Mouse (Mus musculus) forebrain, embryonic 14.5 days (tissue): ENCODE data around the gene Zswim1. TPM values are rescaled to one million over a fixed set of nuclear protein-coding genes. Genes with fewer than 3 reads are reported as not detected.
"Not testable (repeated sequence)": the region's sequence is repeated elsewhere in the genome, so short reads cannot be mapped to it uniquely, and the experiment has no call there.

Experiments
- ATAC-seq: fragments of 200-750 bp; cut with Nextera tagmentation; 2 replicates; pipeline ENCODE4 v1.8.0; 2017; ENCODE audit warnings: mild to moderate bottlenecking, moderate library complexity
- DNase-seq: peaks from one replicate; pipeline ENCODE4 v3.0.0-alpha.2; 2015; ENCODE audit warnings: low spot score
- H3K27ac ChIP-seq: fragments of 300-500 bp; sonication (generic); 2 replicates; pipeline ENCODE4 v1.5.1; 2014; ENCODE audit warnings: low read depth, mild to moderate bottlenecking, control low read depth, low read length, moderate library complexity
- H3K27me3 ChIP-seq: fragments of 300-500 bp; sonication (generic); replicated peaks from 2 replicates; pipeline ENCODE4 v1.6.1; 2014; ENCODE audit warnings: low read length, control low read depth, mixed read lengths; ENCODE audit not compliant: control insufficient read depth, insufficient read depth
- H3K36me3 ChIP-seq: fragments of 300-500 bp; sonication (generic); 2 replicates; pipeline ENCODE4 v1.6.1; 2014; ENCODE audit warnings: low read length, control low read depth; ENCODE audit not compliant: control insufficient read depth, insufficient read depth
- H3K4me1 ChIP-seq: fragments of 300-500 bp; sonication (generic); 2 replicates; pipeline ENCODE4 v1.6.1; 2014; ENCODE audit warnings: antibody characterized with exemption, low read length, control low read depth; ENCODE audit not compliant: control insufficient read depth, insufficient read depth
- H3K4me2 ChIP-seq: fragments of 300-500 bp; sonication (generic); 2 replicates; pipeline ENCODE4 v1.6.1; 2014; ENCODE audit warnings: mild to moderate bottlenecking, control low read depth, low read length
- H3K4me3 ChIP-seq: fragments of 300-500 bp; sonication (generic); 2 replicates; pipeline ENCODE4 v1.5.1; 2014; ENCODE audit warnings: low read depth, low read length, control low read depth
- H3K9ac ChIP-seq: fragments of 300-500 bp; sonication (generic); 2 replicates; pipeline ENCODE4 v1.6.1; 2014; ENCODE audit warnings: mild to moderate bottlenecking, low read length, control low read depth, moderate library complexity
- H3K9me3 ChIP-seq: fragments of 300-500 bp; sonication (generic); replicated peaks from 2 replicates; pipeline ENCODE4 v1.6.1; 2016; ENCODE audit warnings: low read length, control low read depth, mixed read lengths; ENCODE audit not compliant: control insufficient read depth
- WGBS: fragments of 180-500 bp; shearing (Covaris S2); extraction: QIAGEN DNeasy Blood & Tissue Kit; methylation state at CpG from one replicate; pipeline ENCODE4 v1.1.7; 2014; 5-methylcytosine and 5-hydroxymethylcytosine counted together
- polyA plus RNA-seq: library from polyadenylated mRNA; unstranded; fragments of >200 nt; fragmentation: Nextera tagmentation; extraction: Ambion mirVana; gene quantifications from 2 replicates; pipeline ENCODE4 v1.2.1, GENCODE M21; 2014

The Zswim1 gene
- polyA plus RNA-seq, 1 experiment from 2014 or later = 19.5 TPM

- H3K36me3 ChIP-seq = no peaks in the 10 kb centered on the region
- ATAC-seq (peak; percentile 33; the same call in 1 of the 2 replicates), DNase-seq (peak; percentile 76)
- H3K9me3 ChIP-seq = 0 out of 2 replicates have a peak, but pooled peaks cover 2% of the 10 kb centered on the region
- H3K4me2 ChIP-seq = no peak overlapping the region
- H3K4me1 ChIP-seq = no peaks in the 10 kb centered on the region
- H3K4me3 ChIP-seq = no peak overlapping the region
- no peak overlapping the region for H3K27ac ChIP-seq
- no peak overlapping the region for H3K9ac ChIP-seq
- H3K27me3 ChIP-seq = peaks cover 16% of the 10 kb centered on the region; the same call in 1 of the 2 replicates
- WGBS = 39% methylated on average over 8 of the region's 9 CpGs
Measured at GRCm38 (mm10) chr2:164862179-164862861, 39.8 kb downstream of the Zswim1 start.

GRCm38 (mm10) chr2:164863411-164863810, 40.9 kb downstream of the Zswim1 start:
- H3K9me3 ChIP-seq, H3K36me3 ChIP-seq, H3K9ac ChIP-seq, H3K27ac ChIP-seq, H3K4me1 ChIP-seq, DNase-seq, H3K4me2 ChIP-seq, H3K27me3 ChIP-seq, ATAC-seq, H3K4me3 ChIP-seq: not testable (repeated sequence)
- WGBS = 91% methylated on average over 7 of the region's 9 CpGs

- Histone ChIP-seq H3K9me3 (0 out of 2 replicates have a peak, but pooled peaks cover 2% of the 10 kb centered on the region), H3K9ac (no peak overlapping the region), H3K4me2 (no peak overlapping the region), H3K4me1 (no peaks in the 10 kb centered on the region), H3K27me3 (no peaks in the 10 kb centered on the region), H3K27ac (no peak overlapping the region), H3K4me3 (no peak overlapping the region), H3K36me3 (no peaks in the 10 kb centered on the region)
- no peak for DNase-seq
- no peak for ATAC-seq
- 96% methylated on average over 4 of the region's 4 CpGs for WGBS
Measured at GRCm38 (mm10) chr2:164864593-164864992, 42.1 kb downstream of the Zswim1 start.

GRCm38 (mm10) chr2:164866741-164867551, 44.5 kb downstream of the Zswim1 start:
- DNase-seq (no peak), ATAC-seq (no peak)
- H3K36me3 ChIP-seq = no peaks in the 10 kb centered on the region
- H3K4me2 ChIP-seq = no peak overlapping the region
- 0 out of 2 replicates have a peak, but pooled peaks cover 2% of the 10 kb centered on the region for H3K9me3 ChIP-seq
- no peaks in the 10 kb centered on the region for H3K4me1 ChIP-seq
- H3K9ac ChIP-seq = no peak overlapping the region
- 72% methylated on average over 16 of the region's 16 CpGs for WGBS
- H3K4me3 ChIP-seq = no peak overlapping the region
- H3K27ac ChIP-seq = no peak overlapping the region
- no peaks in the 10 kb centered on the region for H3K27me3 ChIP-seq

GRCm38 (mm10) chr2:164867566-164867965, 45.1 kb downstream of the Zswim1 start:
- Histone ChIP-seq H3K9me3 (0 out of 2 replicates have a peak, but pooled peaks cover 2% of the 10 kb centered on the region), H3K9ac (no peak overlapping the region), H3K4me1 (no peaks in the 10 kb centered on the region), H3K27me3 (no peaks in the 10 kb centered on the region), H3K4me2 (no peak overlapping the region), H3K36me3 (no peaks in the 10 kb centered on the region), H3K4me3 (no peak overlapping the region), H3K27ac (no peak overlapping the region)
- ATAC-seq = no peak
- WGBS = 93% methylated on average over 7 of the region's 7 CpGs
- DNase-seq = no peak

GRCm38 (mm10) chr2:164868491-164868890, 46.0 kb downstream of the Zswim1 start:
- Histone ChIP-seq H3K9me3 (no peaks in the 10 kb centered on the region), H3K4me1 (no peaks in the 10 kb centered on the region), H3K9ac (no peak overlapping the region), H3K36me3 (no peaks in the 10 kb centered on the region), H3K4me3 (no peak overlapping the region), H3K27ac (no peak overlapping the region), H3K27me3 (no peaks in the 10 kb centered on the region), H3K4me2 (no peak overlapping the region)
- no peak for ATAC-seq
- 83% methylated on average over 7 of the region's 7 CpGs for WGBS
- no peak for DNase-seq

- DNase-seq = no peak
- Histone ChIP-seq H3K9me3 (no peaks in the 10 kb centered on the region), H3K27me3 (no peaks in the 10 kb centered on the region), H3K9ac (no peak overlapping the region), H3K4me1 (no peaks in the 10 kb centered on the region), H3K27ac (no peak overlapping the region), H3K36me3 (no peaks in the 10 kb centered on the region), H3K4me3 (no peak overlapping the region), H3K4me2 (no peak overlapping the region)
- WGBS = 56% methylated on average over 6 of the region's 6 CpGs
- ATAC-seq = no peak
Measured at GRCm38 (mm10) chr2:164871602-164872303, 49.3 kb downstream of the Zswim1 start.

GRCm38 (mm10) chr2:164873621-164874020, 51.1 kb downstream of the Zswim1 start:
- 73% methylated on average over 3 of the region's 3 CpGs for WGBS
- H3K4me1 ChIP-seq = peaks cover 6% of the 10 kb centered on the region
- H3K27me3 ChIP-seq = no peaks in the 10 kb centered on the region
- no peak overlapping the region for H3K4me3 ChIP-seq
- no peak overlapping the region for H3K4me2 ChIP-seq
- no peaks in the 10 kb centered on the region for H3K36me3 ChIP-seq
- no peaks in the 10 kb centered on the region for H3K9me3 ChIP-seq
- no peak overlapping the region for H3K27ac ChIP-seq
- ATAC-seq (no peak), DNase-seq (no peak)
- no peak overlapping the region for H3K9ac ChIP-seq
